Mouse (Mus musculus): ENCODE measurements at regions not wholly inside any gene's neighbourhood (a gene's known extent, or its start where the extent isn't known, plus 50 kb on each side); places are given as distances from the start of the nearest gene placed in this dataset.
A peak's percentile ranks its signal among the peaks of the same experiment; 100 is the strongest.

GRCm38 (mm10) chr9:23064001-23064400 is 158.9 kb upstream of the Bmper start:
- DNase-seq, result no peak

DNA sequence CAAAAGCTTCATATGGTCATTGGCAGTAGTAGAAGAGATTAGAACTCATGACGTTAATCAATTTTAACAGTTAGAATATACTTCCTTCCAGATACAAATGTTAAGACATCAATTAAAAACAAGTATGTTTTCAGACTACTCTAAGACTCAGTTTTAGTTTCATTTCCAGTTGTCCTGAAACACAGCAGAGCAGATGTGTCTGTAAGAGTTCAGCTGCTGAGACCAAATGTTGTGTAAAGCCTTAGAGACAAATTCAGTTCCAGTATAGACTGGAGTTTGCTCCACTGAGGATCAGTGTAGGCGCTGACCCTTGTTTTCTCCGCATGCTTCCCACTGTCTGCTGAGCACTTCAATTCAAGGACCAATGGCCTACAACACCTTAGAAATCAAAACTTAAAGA is 158.1 kb upstream of the Bmper start:
- no peak for DNase-seq

DNA sequence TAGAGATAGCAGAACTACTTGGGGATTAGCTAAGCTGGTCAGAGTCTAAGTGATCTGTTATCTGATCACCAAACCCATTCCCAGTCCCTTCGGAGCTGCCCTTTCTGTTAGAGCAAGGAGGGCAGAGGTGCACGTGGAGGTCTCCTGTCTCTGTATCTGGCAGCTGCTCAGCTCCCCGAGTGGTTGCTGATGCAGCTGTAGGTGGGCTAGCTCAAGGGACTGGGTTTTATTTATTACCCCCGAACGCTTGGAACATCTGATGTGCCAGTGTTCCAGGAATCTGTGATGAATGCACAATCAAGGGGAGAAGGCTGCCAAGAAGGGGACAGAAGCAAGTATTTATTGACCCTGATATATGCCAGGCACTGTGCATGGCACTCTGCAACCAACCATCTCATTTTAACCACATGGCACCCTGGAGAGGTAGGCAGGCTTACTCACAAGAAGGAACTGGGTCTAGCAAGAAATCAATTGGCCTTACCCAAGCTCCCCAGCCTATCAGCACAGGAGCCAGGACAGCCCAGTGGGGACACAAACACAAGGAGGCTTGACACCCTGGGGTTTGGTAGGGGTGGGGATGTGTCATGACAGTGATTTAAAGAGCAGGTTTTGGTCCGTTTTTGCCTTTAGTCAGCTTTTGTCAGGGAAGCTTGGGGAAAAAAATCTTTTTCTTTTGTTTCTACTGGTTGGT is 154.6 kb upstream of the Bmper start:
- no peak for DNase-seq

DNA sequence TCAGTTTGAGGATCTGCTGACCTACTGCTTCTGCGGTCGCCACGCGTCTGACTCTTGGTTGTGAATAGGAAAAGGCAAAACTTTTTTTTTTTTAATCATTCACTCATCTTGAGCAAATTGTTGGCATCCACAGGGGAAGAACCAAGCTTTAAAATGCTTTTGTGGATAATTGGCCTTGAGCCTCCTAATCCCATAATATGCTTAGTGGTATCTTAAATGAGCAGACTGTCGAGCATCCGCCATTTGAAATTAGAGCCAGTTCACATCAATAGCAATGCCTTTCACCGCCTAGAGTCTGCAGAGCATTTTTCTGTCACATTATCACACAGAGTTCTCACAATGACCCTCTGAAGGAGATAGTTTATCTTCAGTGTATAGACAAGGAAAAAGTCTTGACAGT is 153.7 kb upstream of the Bmper start:
- DNase-seq, result no peak

DNA sequence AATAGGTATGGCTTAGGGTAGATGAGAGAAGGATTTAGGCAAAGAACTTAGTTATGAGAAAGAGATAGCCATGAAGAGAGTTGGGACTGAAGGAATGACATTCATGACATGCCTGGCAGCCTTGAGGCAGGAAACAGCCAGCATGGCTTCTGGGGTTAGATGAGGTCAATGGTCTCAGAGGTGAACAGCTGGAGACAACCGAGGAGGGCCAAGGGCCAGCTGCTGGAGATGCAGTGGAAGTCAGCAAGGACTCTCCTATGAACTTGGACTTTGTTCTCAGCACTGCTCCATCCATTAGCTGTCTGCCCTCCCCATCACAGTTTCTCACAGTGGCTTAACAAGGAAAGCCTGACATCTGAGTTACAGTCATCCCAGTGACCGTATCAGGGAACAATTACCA is 151.9 kb upstream of the Bmper start:
- DNase-seq, result peak; percentile 32

- DNase-seq, result no peak
Measured at GRCm38 (mm10) chr9:23072741-23073140, 150.1 kb upstream of the Bmper start.

GRCm38 (mm10) chr9:23083562-23083961 is 139.3 kb upstream of the Bmper start:
- DNase-seq, result peak; percentile 93

- no peak for DNase-seq
Measured at GRCm38 (mm10) chr9:23089339-23089738, 133.5 kb upstream of the Bmper start.

- DNase-seq, result no peak
Measured at GRCm38 (mm10) chr9:23097134-23097789, 125.6 kb upstream of the Bmper start.

GRCm38 (mm10) chr9:23101584-23101983 is 121.3 kb upstream of the Bmper start:
- no peak for DNase-seq

- peak; percentile 57 for DNase-seq
Measured at GRCm38 (mm10) chr9:23101990-23102796, 120.7 kb upstream of the Bmper start.

- no peak for DNase-seq
Measured at GRCm38 (mm10) chr9:23111500-23111899, 111.4 kb upstream of the Bmper start.

DNA sequence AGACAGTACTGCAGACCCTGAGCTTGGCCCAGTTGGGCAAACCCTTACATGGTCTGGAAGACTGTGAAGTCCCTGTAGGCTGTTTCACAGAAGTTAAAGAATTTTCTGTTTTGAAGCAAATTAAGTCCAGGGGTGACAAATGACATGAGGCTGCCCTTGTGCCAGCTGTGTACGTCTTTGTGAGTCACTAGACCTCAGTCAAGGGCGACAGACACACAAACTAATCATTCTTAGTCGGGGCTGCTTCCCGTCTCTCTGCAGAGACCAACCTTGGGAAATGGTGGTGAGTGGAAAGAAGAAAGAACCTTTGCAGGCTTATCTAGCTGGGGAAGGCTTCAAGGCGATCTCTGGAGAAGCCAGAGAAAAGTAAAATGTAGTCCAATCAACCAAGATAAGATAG is 107.8 kb upstream of the Bmper start:
- peak; percentile 71 for DNase-seq

DNA sequence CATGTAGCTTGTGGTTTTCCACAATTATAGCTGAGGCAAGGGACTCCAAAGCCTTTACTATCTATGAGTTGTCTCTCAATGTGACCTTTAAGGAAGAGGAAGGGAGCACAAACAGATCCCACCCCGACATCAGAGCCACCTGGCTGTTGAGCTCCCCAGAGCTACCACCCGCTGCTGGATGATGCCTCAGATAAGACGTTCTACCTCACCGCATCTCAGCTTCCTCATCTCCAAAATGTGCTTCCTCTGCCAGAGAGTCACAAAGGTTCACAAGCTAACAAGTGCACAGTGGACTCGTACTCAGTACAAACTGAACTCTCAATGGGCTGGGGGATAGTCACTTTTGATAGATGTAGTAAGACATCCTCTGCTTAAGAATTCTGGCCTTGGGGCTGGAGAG is 107.3 kb upstream of the Bmper start:
- DNase-seq, result no peak

DNA sequence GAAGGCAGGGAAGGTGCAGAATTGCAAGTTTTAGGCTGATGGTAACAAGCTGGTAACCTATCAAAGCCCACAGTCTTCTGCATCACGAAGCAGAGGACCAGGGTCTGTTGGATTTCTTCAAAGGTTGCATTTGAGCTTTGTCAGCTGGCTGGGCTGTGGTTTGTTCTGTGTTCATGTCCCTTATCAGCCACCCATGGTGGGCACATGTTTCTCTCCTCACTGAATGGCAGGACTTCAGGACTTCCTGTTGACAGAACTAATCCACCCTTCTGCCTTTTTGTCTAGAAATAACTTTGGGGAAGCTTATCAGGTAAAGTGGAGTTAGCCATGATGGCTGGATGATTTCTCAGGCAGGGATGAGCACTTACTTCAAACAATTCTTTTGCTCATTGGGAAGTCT is 106.6 kb upstream of the Bmper start:
- no peak for DNase-seq

GRCm38 (mm10) chr9:23119811-23120210 is 103.1 kb upstream of the Bmper start:
- DNase-seq, result no peak

GRCm38 (mm10) chr9:23120814-23121213 is 102.1 kb upstream of the Bmper start:
- DNase-seq, result peak; percentile 51

GRCm38 (mm10) chr9:23122524-23122923 is 100.4 kb upstream of the Bmper start:
- no peak for DNase-seq

- DNase-seq, result no peak
Measured at GRCm38 (mm10) chr9:23123452-23123851, 99.4 kb upstream of the Bmper start.

GRCm38 (mm10) chr9:23125761-23126704 is 96.8 kb upstream of the Bmper start:
- DNase-seq, result peak; percentile 23

GRCm38 (mm10) chr9:23127338-23128017 is 95.4 kb upstream of the Bmper start:
- DNase-seq, result no peak

DNA sequence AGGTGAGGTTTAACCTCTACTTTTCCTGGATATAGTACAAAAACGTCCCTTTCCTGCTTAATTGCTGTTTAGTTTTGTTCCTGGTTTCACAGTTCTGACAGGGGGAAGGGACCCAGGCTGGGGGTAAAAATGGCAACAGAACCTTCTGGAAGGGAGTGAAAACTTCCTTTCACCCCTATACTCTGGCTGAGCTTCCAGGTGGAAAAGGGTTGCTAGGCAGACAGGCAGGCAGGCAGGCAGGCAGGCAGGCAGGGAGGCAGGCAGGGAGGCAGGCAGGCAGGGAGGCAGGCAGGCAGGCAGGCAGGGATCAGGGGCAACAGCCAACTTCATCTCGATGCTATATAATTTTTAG is 94.9 kb upstream of the Bmper start:
- no peak for DNase-seq

Data from adrenal gland, postnatal 10 days (tissue).